Mouse (Mus musculus) liver, embryonic 14 days (tissue): ENCODE results near the gene Slc6a4. TPM values are rescaled to one million over a fixed set of nuclear protein-coding genes. Genes with fewer than 3 reads are reported as not detected.

Experiments
- polyA plus RNA-seq: library from polyadenylated mRNA; depleted of rRNA; stranded (reverse); fragments of >200 nt; gene quantifications from 2 replicates; pipeline ENCODE4 v1.2.3, GENCODE M21; 2012; rRNA removed

Slc6a4 gene
- 2.5 and 3.0 TPM in 2 replicates for polyA plus RNA-seq

GRCm38 (mm10) chr11:76997916-76998704 is at the start of gene Slc6a4:
Gene Slc6a4 (plus strand): TSS chr11:76998603.

GRCm38 (mm10) chr11:77078273-77079134 is 80.1 kb downstream of the Slc6a4 start, which contains the start of gene Nsrp1:
Gene Nsrp1 (minus strand): TSS chr11:77078435.

Other genes with a start within 250 kb of the Slc6a4 start
- 7.1 and 7.8 TPM in 2 replicates for gene Gosr1, start 235.0 kb upstream of the Slc6a4 start, polyA plus RNA-seq
- 7.1 and 8.4 TPM in 2 replicates for gene Cpd, start 151.6 kb upstream of the Slc6a4 start, polyA plus RNA-seq
- gene Tmigd1, start 96.4 kb upstream of the Slc6a4 start, polyA plus RNA-seq: not detected in 2 replicates
- gene Blmh, start 73.8 kb upstream of the Slc6a4 start, polyA plus RNA-seq: 19.7 and 20.2 TPM in 2 replicates
- 4.2 and 5.0 TPM in 2 replicates for gene Nsrp1, start 79.8 kb downstream of the Slc6a4 start, polyA plus RNA-seq
- 0.24 and 0.35 TPM in 2 replicates for gene Efcab5, start 190.4 kb downstream of the Slc6a4 start, polyA plus RNA-seq
- gene Ssh2, start 217.7 kb downstream of the Slc6a4 start, polyA plus RNA-seq: 2.7 and 2.9 TPM in 2 replicates